Mouse (Mus musculus): Measurements from ENCODE around the gene Atp8b5.

- TF ChIP-seq CTCF (IDR thresholded peaks at IDR 0.05; ENCODE audit: extremely low read depth, insufficient read length, insufficient replicate concordance, low read depth, low read length) (no peak), POLR2A (IDR thresholded peaks at IDR 0.05; ENCODE audit: low read depth, low read length) (no peak)
These were observed 149.1 kb downstream of the Atp8b5 start for GRCm38 (mm10) chr4:43416071-43416490.
